ENCODE assay signal across 10 mouse cellular contexts in the genomic region with DNA sequence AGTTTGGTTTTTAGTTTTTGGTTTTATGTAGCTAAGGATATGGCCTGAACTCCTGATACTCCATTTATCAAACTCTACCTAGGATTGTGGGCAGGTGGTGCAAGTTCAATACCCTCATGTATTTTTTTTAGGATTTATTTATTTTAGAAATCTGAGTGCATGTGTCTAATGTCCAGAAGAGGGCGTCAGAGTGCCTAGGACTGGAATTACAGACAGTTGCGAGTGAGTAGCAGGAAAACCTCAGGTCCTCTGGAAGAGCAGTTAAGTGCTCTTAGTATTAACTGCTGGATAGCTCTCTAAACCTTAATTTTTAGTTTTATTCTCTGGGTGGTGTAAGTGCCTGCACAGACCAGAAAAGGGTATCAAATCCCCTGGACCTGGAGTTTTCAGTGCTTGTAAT. TPM values are rescaled to one million over a fixed set of nuclear protein-coding genes. Genes with fewer than 3 reads are reported as not detected.
DNase-seq lines count a peak whose midpoint lies in the region; ATAC-seq and TF ChIP-seq lines count a peak whose summit lies in the region.
"Had no signal": no experiment of that assay in that cellular context is flagged by ENCODE, and none has a peak within 500 bp of the region (broad histone marks: within the 10 kb centered on the region; RNA-seq: fewer than 3 reads in every experiment).

No protein-coding gene starts in this region.

- H3K4me3 ChIP-seq in cerebellum, adult 2 months (replicated peaks; ENCODE audit: insufficient read depth, low read depth, low read length): no peak overlapping the region
- H3K4me3 ChIP-seq in liver, adult 2 months (ENCODE audit: insufficient read depth, low read depth, low read length): no peak overlapping the region
- H3K4me3 ChIP-seq in liver, embryonic 11.5 days (ENCODE audit: low read depth, low read length): no peak overlapping the region
- H3K4me3 ChIP-seq: intestine, embryonic 15.5 days had no signal

- ATAC-seq in cerebellum, adult (ENCODE audit: insufficient number of reproducible peaks, low FRiP score, low TSS enrichment): no peak
- no peak for ATAC-seq in liver, embryonic 11.5 days (replicated peaks; ENCODE audit: low FRiP score)
- no peak for ATAC-seq in monocyte, adult 5-6 weeks (replicated peaks; ENCODE audit: insufficient number of reproducible peaks, low FRiP score, low TSS enrichment, poor library complexity, severe bottlenecking)
- ATAC-seq: intestine, embryonic 15.5 days had no signal

- H3K9ac ChIP-seq in liver, adult 2 months (ENCODE audit: low read depth, low read length): no peak overlapping the region
- no peak overlapping the region for H3K9ac ChIP-seq in liver, embryonic 11.5 days (ENCODE audit: low read depth, low read length)
- H3K9ac ChIP-seq: intestine, embryonic 15.5 days had no signal

- H3K9me3 ChIP-seq in liver, embryonic 11.5 days (ENCODE audit: control insufficient read depth, low read length): no peaks in the 10 kb centered on the region
- H3K9me3 ChIP-seq: intestine, embryonic 15.5 days had no signal

- H3K4me2 ChIP-seq in liver, embryonic 11.5 days: no peak overlapping the region
- H3K4me2 ChIP-seq: intestine, embryonic 15.5 days had no signal

- no peak overlapping the region for H3K27ac ChIP-seq in cerebellum, adult 2 months (ENCODE audit: insufficient read depth, low read length)
- H3K27ac ChIP-seq in liver, adult 2 months (replicated peaks; ENCODE audit: insufficient read depth, low read depth, low read length): no peak overlapping the region
- H3K27ac ChIP-seq in liver, embryonic 11.5 days (ENCODE audit: low read depth, low read length): no peak overlapping the region
- H3K27ac ChIP-seq: intestine, embryonic 15.5 days had no signal

- H3K36me3 ChIP-seq in liver, adult 2 months (ENCODE audit: control insufficient read depth, insufficient read depth, low read length): no peaks in the 10 kb centered on the region
- H3K36me3 ChIP-seq in liver, embryonic 11.5 days (ENCODE audit: control insufficient read depth, insufficient read depth, low read length): no peaks in the 10 kb centered on the region
- H3K36me3 ChIP-seq: intestine, embryonic 15.5 days had no signal

- no peak for DNase-seq in cerebellum, adult 2 months
- DNase-seq in liver, adult 2 months (ENCODE audit: extremely low read depth, low read depth, low spot score): peak; percentile 56
- DNase-seq in liver, embryonic 11.5 days (ENCODE audit: low spot score): no peak
- peak; percentile 26 for DNase-seq in brain, embryonic 14.5 days (ENCODE audit: low read depth)
- peak; percentile 28 for DNase-seq in mesoderm, embryonic 11.5 days (ENCODE audit: low read depth, low spot score)
- no peak for DNase-seq in left cerebral cortex, adult 8-10 months (ENCODE audit: low spot score in 2 of 2)
- DNase-seq: cerebellum, adult 8-10 months had no signal

- peaks cover 19% of the 10 kb centered on the region; the same call in 1 of the 2 replicates for H3K79me2 ChIP-seq in liver, adult 2 months (ENCODE audit: control insufficient read depth, insufficient read depth, low read length)

- TF ChIP-seq CTCF in cerebellum, adult 2 months (IDR thresholded peaks at IDR 0.05; ENCODE audit: borderline replicate concordance, insufficient read depth, low read depth, low read length): peak; percentile 31; the same call in 1 of the 2 replicates
- no peak for TF ChIP-seq CTCF in liver, adult 2 months (IDR thresholded peaks at IDR 0.05; ENCODE audit: low read depth, low read length)
- peak; percentile 39; the same call in 1 of the 2 replicates for TF ChIP-seq CTCF in brain, embryonic 14.5 days (IDR thresholded peaks at IDR 0.05; ENCODE audit: borderline replicate concordance, extremely low read depth, insufficient read depth, insufficient read length)

- no peak for TF ChIP-seq POLR2A in cerebellum, adult 2 months (IDR thresholded peaks at IDR 0.05; ENCODE audit: borderline replicate concordance, insufficient read depth, low read length)
- TF ChIP-seq POLR2A in liver, adult 2 months (IDR thresholded peaks at IDR 0.05; ENCODE audit: extremely low read depth, insufficient read depth, low read length): no peak
- TF ChIP-seq POLR2A in brain, embryonic 14.5 days (IDR thresholded peaks at IDR 0.05; ENCODE audit: borderline replicate concordance, extremely low read depth, insufficient read depth, insufficient read length, poor library complexity, severe bottlenecking): no peak

- 29% methylated on average over 2 of the region's 2 CpGs for WGBS in cerebellum, adult 2 months
- 15% methylated on average over 2 of the region's 2 CpGs for WGBS in liver, adult 2 months
- WGBS in liver, embryonic 11.5 days: 16% methylated on average over 2 of the region's 2 CpGs

- H3K27me3 ChIP-seq in cerebellum, adult 2 months (ENCODE audit: control insufficient read depth, insufficient read depth, low read length): no peaks in the 10 kb centered on the region
- H3K27me3 ChIP-seq in liver, adult 2 months (ENCODE audit: control insufficient read depth, insufficient read depth, low read length): no peaks in the 10 kb centered on the region
- H3K27me3 ChIP-seq in liver, embryonic 11.5 days (replicated peaks; ENCODE audit: control insufficient read depth, insufficient read depth, low read length): no peaks in the 10 kb centered on the region
- H3K27me3 ChIP-seq: intestine, embryonic 15.5 days had no signal

- H3K4me1 ChIP-seq in cerebellum, adult 2 months (ENCODE audit: control insufficient read depth, insufficient read depth, low read length): peaks cover 3% of the 10 kb centered on the region; the same call in 1 of the 2 replicates
- H3K4me1 ChIP-seq in liver, adult 2 months (ENCODE audit: control insufficient read depth, insufficient read depth, low read length): peaks cover 3% of the 10 kb centered on the region; the same call in 1 of the 2 replicates
- no peaks in the 10 kb centered on the region for H3K4me1 ChIP-seq in liver, embryonic 11.5 days (replicated peaks; ENCODE audit: control insufficient read depth, insufficient read depth, low read length)
- H3K4me1 ChIP-seq: intestine, embryonic 15.5 days had no signal

RNA-seq across cellular contexts. Expression of a gene that starts 19.4 kb away (rescaled TPM):
- polyA plus RNA-seq in cerebellum, adult 2 months (2012; rRNA removed): 15.4 and 16.0 TPM in 2 replicates
- 9.1 and 9.5 TPM in 2 replicates for total RNA-seq in liver, adult 2 months (2014; rRNA removed)
- 1.1 and 1.4 TPM in 2 replicates for polyA plus RNA-seq in liver, adult 2 months (2012; rRNA removed)
- polyA plus RNA-seq in liver, embryonic 11.5 days (2014; fragmentation: Nextera tagmentation; extraction: Ambion mirVana): 7.3 and 8.5 TPM in 2 replicates
- 7.1 and 9.6 TPM in 2 replicates for polyA plus RNA-seq in brain, embryonic 14.5 days (2012; rRNA removed)
- 102 to 109 TPM (median 106 TPM) in 3 replicates for total RNA-seq in monocyte, adult 5-6 weeks (2017)
- total RNA-seq in left cerebral cortex, adult 8-10 months (2022): 10 to 100 TPM; 28.1 to 37.5 (median 29.3) TPM

Comparison
In these comparisons a context has a peak if more than half of its experiments do, and no peak if none do; other contexts are left out.
1. DNase-seq: peak in liver, adult 2 months (single experiment), brain, embryonic 14.5 days (single experiment) and mesoderm, embryonic 11.5 days (single experiment); none in cerebellum, adult 2 months (0 of 2), liver, embryonic 11.5 days (single experiment) and left cerebral cortex, adult 8-10 months (0 of 2).